Mouse (Mus musculus) kidney, adult 8-10 months (tissue): ENCODE measurements around the gene Pla2g2c.

ENCODE experiments used
- DNase-seq, 2 experiments: peaks; one replicate each; pipeline ENCODE4 v3.0.0; 2022

The Pla2g2c gene

DNA sequence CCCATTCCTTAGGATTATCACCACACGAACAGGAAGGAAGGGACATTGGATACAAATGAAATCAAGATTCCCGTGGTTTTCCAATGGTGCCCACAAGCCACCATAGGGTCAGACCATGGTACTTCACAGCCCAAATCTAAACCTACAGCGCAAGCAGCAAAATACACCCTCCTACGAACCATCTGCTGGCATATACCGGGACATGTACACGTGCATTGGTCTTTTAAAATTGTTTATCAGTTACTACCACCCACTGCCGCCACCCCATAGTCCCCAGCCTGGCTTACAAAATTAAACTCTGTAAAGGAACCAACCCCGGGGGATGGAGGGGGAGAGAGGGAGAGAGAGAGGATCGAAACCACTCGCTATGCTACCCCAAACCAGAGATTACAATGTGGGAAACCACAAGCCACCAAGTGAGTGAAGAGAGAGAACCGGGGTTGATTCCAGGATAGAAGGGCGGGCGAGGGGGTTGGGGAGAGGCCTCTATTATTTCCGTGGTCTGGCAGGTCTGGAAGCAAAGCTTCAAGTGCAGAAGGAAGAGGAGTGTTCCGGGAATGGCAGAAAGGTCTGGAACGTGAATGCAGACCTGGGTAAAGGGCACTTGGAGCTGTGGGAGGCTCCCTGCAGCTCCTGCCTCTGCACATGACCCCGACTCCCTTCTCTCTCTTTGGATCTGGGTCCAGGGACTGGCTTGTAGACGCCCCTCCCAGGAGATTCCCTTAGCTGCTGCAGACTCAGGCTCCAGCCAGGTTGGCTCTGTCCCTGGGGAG is at the start of gene Pla2g2c:
Gene Pla2g2c (plus strand): TSS at position 439 of the 773 bp plus-strand sequence.
- no peak for DNase-seq

DNA sequence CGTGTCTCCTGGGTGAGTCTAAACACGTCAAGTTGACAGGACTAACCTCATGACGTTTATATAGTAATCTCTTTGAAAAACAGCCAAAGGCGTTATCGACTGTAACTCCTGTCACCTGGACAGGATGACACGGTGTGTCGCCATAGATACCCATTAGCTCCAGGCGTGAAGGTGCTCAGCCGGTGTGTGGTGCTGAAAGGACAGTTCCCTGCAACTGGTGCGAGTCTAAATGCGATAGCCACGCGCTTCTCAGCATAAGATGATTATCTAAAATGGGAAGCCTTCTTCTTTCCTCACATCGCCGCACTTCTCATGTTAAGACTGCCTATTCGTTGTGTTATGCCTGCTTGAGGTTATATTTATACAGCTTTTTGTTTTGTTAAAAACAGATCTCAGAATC is 48.1 kb upstream of the Pla2g2c start:
- peak in 1 of 2 experiments; percentile 46 for DNase-seq

DNA sequence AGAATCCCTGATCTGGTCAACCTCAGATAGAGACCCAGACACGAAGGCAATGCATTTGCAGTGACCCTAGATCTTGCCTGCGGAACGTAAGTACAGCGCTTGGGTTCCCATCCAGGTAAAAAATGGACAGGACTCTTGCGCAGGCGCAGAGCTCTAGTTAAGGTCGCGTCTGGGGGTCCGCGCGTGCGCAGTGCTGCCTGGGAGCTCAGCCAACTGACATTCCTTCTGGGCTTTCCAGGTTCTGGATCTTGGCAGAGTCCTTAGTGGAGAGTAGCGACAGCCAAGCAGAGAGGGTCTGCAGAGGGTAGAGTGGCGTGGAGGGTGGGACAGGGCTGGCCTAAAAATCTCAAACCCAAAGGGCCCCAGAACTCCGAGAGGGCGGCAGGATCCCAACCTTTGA is 47.0 kb upstream of the Pla2g2c start:
- DNase-seq: no peak

DNA sequence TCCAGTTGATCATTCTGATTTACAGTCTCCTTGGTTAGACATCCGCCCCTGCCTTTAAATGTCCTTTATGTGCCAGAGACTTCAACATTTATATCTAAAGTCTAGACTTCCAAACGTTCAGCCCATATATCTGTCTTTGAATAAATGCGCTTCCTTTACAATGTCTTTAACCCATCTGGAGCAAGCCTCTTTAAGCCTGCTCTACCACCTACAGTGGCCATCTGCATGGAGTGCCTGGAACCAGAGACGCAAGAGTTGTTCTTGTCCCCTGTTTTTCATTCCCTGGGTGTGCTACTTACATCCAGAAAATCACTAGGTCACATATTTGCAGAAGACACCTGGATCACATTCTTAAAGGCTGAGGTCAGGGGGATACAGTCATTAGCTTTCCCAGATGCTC is 44.5 kb upstream of the Pla2g2c start:
- no peak for DNase-seq

DNA sequence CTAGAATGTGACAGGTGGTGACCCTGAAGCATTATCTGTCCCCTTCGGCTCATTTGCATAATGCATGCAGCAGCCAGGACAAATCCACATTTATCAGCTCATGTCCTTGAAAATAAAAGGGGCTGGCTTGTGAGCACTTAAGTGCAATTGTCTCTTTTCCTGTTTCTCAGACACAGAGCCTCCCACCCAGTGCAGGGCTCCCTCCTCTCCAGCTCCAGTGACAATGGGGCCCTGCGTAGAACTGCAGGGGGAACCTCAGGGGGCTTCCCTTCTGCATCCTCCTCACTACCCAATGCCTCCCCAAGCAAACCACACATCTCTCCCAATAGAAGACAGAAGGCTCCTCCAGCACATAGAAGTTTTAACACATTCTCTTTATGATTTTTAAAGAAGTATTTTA is 41.8 kb upstream of the Pla2g2c start:
- DNase-seq: no peak

DNA sequence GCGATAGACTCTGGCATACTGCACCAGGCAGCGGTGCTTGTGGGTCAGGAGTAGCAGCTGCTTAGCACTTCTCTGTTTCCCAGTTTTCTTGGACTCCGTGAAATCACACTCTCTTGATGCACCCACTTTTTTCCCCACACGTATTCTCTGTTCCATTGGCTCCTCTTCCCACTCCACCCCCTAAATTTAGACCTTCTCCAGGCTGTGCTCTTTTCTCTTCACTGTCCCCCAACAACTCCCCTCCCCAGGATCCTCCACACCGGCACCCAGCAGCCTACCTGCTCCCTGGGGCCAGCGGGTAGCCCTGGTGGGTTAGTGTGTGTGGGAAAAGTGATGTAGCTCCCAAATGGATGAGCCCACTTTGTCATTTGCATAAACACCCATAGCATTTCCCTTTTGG is 38.8 kb upstream of the Pla2g2c start:
- no peak for DNase-seq

DNA sequence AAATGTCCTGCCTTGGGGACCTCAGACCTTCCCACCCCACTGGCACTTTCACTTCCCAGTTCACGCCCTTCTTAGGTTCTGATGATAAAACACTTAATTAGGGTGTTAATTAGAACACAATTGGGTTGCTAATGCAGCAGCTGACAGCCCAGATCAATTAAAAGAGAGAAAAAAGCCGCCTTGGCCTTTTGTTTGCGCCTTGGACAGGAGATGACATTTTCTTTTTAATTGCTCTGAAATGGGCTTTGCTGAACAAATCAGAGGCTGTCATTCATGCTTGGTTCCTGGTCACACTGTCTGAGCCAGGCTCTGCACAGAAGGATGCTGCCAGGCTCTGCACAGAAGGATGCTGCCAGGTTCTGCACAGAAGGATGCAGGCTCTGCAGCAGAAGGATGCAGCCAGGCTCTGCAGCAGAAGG is 35.5 kb upstream of the Pla2g2c start:
- DNase-seq: no peak

DNA sequence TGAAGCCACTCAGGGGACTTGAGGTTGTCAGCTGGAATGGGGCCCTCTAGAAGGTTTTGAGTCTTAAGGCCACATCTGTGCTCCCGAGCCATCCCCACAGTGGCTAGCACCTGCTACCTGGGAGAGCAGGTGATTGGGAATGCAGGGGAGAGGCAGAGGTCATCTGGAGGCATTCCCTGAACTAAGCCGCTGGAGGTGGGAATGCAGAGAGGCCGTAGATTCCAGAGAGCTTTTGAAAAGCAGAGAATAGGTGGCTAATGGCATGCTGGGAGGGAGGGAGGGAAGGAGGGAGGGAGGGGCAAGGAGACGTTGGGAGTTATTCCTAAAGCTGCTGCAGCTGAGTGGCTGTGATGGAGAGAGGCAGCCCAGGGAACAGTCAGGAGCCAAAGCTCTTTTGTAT is 34.0 kb upstream of the Pla2g2c start:
- peak in 1 of 2 experiments; percentile 24 for DNase-seq

DNA sequence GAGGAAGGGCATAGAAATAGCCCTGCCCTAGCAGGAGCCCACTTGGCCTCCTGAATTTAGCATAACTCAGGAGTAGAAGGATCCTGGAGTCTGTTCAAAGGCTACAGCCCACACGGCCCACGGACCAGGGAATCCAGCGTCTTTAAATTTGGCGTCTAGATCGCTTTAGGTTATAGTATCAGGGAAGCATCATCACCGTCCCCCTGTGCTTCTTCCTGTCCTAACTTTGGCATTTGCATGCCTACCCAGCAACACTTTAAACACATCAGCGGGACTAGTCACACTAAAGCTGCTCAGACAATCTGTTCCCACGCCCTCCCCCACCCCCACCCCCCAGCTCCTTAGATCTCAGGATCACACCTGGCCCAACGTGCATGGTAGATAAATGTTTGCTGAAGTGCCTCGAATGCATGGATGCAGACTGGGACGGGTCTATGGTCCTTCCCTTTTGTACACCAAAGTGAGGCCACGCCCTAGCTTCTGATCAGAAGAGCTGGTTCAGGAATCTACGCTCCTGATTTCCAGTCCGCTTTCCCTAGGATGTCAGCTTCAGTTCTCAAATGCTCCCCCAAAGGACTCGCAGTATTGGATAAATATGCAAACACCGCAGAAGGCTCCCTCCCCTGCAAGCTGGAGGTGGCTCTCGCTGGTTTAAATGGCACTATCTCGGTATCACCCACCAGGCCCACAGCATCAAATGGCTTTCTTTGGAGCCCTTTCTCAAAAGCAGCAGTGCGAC is 33.0 kb upstream of the Pla2g2c start:
- DNase-seq: no peak

DNA sequence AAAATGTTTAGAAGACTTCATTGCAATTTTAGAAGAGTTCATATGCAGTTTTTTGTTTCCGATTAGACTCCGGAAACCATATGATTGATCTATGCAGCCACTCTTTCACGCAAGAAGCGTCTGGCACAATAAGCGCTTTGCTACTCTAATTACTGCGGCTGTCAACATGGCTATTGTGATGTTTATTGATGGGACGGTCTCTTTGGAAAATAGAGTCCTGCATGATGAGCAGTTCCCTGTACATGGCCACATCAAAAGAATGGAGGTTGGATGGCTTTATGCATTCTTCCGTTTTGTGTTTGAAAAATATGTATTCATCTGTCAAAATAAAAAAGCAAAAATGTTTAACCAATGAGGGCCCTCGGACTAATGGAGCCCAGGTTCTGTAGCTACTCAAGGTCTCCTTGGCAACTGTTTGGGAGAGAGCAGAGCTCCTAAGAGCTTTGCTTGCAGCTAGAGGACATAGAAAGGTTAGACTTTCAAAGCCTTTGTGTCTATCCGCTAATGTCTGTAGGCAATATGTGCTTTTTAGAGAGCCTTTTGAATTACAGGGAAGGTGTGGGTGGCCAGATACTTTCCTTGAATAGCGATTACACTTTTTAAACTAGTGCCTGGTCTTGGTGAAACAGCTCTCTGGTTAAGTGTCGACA is 31.4 kb upstream of the Pla2g2c start:
- no peak for DNase-seq

DNA sequence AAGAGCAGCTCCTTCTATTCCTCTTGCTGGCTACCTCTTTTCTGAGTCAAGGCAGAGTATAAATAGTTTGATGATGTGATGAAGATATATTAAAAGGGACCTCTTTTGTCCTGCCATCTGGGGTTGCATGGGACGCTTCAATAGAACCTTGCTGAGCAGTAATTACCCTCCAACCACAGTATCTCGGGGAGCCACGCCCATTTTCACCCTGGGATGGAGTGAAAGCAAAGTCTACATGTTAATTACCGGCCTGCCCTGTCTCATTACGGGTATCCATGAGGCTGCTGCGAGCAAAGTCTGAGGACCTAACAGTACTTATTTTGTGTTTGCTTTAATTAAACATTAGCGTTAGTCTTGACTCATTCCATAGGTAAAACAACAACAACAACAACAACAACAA is 27.9 kb upstream of the Pla2g2c start:
- DNase-seq: peak; percentile 43 to 49

DNA sequence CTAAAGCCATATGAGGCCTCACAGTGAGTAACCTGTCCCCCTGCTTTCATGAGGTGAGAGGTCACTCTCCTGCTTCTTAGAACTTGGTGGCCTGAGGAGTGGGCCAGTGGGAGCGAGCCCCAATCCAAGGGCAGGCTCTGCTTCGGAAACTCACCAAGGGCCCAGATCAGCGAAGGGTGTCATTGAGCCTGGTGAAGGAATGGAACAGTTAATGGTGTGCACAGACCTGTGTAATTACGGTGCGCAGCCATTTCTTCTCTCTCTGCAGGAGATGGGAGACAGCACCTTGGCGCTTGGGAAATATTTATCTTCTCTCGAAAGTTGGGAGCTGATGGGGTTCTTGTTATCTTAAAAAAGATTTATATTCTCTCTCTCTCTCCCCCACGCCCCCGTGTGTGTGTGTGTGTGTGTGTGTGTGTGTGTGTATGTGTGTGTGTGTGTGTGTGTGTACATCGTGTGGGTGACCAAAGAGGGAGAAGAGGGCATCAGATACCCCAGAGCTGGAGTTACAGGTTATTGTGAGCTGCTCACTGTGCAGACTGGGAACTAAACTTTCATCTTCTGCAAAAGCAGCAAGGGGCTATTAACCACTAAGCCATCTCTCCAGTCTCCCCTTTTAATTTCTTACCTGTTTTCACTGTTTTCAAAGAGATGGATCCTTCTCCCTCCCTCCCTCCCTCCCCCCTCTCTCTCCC is 27.3 kb upstream of the Pla2g2c start:
- no peak for DNase-seq

DNA sequence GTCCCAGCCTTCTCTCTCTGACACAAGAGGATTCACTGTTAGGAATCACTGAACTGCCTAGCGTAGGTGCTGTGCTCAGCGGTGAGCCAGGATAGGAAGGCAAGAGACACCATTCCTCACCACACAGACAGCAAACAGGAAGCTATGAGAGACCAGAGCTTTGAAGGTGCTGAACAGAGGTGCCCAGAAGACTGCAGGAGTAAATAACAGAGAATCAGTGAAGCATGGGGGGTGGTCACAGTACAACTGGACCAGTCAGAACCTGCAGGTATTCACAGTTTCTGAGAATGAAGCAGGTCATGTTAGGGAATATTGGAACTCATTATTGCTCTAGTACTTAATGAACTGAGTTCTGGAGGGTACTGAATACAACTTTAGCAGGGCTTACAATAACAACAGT is 26.3 kb upstream of the Pla2g2c start:
- peak; percentile 49 to 78 for DNase-seq

DNA sequence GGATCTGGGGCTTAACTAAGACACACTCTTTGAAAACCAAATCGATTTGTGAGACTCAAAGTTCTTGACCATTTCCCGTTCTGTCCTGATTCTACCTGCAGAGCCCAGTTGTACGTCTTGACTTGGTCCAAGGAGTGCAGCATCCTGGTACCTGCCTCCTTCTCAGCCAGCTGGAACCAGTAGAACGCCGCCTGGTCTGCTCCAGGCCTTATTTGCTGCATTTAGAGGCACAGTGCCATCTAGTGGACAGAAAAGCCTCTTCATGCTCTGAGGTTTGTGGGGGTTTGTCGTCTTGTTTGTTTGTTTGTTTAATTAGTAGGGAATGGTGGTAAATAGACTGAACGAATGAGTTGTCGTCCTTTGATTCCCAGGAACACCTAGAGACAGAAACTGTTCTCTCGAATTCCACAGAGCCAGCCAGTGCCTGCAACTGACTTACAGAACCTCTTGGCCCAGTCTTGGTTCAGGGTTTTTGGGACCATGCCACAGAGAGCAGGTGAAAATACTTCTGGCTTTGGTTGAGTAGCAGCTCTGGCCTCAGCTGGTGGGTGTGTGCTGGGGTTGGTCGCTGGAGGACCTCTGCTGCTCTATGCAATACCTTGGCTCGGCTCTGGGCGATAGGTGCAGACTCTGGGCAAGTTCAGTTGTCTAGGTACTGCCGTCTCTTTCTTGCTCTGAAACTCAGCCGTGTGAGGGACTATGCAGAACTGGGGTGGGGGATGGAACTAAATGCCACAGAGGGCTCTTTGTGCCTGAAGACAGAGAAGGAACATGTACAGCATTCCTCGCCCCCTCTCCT is 24.2 kb upstream of the Pla2g2c start:
- DNase-seq: peak; percentile 68 to 69

DNA sequence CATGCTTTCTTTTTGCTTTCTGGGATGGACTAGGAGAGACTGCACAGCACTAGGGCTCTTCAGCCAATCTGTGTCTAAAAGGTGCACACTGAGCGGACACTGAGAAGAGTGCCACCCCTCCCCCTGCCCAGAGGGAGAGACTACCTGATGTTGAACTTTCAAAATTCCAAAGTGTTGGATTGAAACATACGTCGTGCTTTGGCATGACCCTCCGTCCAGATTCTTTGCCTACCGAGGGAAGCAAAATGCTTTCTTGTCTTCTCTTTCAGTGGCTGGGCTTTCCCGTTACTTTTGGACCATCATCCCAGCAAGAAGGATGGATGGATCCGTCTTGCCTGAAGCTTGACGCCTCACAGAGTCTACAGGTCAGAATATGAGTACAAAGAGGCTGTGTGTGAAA is 23.5 kb upstream of the Pla2g2c start:
- no peak for DNase-seq

DNA sequence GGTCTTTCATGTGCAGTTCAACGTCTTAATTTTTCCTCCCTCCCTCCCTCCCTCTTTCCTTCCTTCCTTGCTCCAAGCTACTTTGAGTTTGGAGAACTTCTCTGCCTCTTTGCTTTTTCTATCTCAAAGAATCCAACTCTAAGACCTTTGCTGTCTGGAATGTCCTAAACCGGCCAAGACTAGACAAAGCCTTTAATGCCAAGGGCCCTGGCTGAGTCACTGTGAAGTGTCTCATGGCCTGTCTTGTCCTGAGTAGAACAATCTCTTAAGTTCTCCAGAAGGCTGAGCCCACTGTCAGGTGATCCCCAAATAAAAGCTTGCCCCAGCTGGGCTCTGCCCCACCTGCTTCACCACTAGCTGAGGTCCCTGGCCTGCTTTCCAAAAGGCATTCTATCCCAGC is 22.6 kb upstream of the Pla2g2c start:
- no peak for DNase-seq

DNA sequence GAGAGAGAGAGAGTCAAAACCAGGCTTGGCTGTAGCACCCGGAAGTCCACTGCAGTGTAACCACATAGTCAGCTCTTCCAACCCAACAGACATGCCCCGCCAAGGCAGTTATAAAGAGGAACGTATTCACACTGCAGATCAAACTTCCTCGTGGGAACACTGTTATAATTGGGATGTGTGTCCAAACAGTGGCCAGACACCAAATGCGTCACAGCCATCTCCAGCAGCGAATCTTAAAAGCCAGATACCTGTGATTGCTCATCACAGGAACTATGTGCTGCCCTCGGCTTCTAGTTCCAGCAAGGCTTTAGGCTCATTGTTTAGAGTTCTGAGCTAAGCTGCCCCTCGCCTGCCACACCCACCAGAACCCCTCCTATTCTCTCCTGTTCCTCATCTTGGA is 22.1 kb upstream of the Pla2g2c start:
- DNase-seq: no peak

DNA sequence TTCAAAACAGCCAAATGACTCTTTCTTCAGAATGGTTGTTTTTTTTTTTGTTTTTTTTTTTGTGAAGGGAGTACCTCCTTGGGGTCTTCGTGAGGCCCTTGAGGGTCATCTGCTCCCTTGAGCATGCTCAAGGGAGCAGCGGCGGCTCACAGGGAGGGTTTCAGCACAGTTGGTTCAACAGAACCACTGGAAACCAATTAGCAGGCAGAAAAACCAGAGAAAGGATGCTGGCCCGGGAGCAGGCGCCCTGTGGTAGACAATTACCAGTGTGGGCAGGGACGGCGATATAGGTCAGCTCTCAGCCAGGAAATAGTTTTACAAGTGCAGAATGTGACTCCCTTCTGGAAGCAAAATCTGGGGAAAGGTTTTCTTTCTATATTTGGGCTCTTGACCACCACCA is 21.0 kb upstream of the Pla2g2c start:
- DNase-seq: no peak

DNA sequence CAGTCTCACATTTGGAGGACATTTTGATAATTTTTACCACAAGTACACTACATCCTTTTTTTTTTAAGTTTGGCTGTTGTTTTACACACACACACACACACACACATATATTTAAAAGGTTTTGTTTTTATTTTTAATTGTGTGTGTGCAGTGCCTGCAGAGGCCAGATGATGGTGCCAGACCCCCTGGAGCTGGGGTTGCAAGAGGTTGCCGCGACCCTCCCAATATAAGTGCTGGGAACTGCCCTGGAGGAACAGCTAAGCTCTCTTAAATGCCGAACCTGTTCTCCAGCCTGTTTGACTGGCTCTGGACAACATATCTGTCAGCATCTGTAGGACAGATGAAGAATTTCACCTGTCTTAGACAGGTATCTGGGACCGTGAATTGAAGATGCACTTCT is 20.4 kb upstream of the Pla2g2c start:
- DNase-seq: no peak

DNA sequence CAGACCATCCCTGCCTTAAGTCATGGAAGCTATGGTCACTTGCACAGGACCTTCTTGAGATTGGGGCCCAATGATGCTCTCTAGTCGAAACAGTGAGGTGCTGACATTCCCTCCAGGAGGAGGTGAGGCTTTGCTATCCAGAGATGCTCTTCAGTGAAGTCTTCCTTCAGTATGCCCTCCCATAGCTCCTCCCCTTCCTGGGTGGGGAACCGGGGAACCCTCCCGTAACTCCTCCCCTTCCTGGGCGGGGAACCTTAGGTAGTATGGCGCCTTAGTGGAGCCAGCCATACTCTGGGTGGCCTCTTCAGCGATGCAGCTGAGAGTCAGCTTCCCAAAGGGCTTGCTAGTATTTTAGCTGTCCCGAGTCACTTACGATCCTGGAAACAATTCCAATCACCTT is 18.0 kb upstream of the Pla2g2c start:
- DNase-seq: no peak

DNA sequence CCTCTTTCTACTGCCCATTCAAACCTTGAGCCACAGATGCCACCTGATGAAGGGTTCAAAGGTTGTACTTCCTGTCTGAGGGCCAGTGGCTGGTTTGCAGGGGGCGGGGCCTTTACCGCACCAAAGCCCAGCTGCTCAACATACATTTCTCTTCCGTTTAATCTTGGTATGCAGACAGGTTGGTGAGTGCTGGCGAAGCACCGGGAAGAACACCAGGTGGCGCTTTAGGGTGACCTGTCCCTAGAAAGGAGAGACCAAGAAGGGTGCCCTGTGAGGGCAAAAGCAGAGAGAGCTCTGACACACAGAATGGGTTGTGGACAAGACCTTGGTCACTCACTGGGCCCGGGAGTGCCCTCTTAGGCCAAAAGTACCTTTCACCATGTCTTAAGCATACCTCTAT is 16.0 kb upstream of the Pla2g2c start:
- peak; percentile 55 to 78 for DNase-seq

DNA sequence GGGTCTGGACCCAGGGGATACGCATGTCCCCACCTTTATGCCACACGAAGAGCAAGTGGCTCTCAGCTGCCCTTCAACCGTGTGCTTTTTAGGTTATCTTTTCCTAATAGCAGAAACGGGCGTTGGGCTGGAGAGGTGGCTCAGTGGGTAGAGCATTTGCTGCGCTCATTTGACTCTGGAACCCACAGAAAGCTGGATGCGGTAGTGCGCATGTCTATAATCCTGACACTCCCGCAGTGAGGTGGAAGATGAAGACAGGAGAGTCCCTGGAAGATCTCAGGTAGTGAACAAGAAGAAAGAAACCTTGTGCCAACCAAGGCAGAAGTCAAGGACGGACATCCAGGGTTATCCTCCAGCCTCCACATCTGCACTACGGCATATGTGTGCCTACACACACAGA is 15.3 kb upstream of the Pla2g2c start:
- DNase-seq: no peak

DNA sequence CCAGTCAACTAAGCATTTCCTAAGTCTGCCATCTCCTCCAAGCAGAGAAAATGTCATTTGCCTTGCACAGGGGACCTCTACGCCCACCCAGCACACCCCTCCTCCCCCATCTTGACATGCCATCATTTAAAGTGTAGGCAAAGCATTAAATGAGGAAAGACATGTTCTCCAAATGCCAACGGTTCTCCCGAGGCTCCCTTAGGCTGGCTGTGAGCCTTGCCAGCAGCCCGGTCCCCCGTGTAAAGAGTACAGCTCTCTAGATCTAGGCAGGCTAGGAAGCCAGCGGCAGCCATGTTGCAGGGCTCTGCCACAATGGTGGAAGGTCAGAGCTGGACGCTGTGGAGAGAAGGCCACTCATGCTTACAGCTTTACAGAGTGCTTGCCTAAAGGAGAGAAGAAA is 14.6 kb upstream of the Pla2g2c start:
- no peak for DNase-seq
